Mouse (Mus musculus) granulocyte monocyte progenitor cell, adult 5-6 weeks (primary cell): Measurements from ENCODE around the gene Sumo3. TPM values are rescaled to one million over a fixed set of nuclear protein-coding genes. Genes with fewer than 3 reads are reported as not detected.

Experiments
- ATAC-seq: replicated peaks from 2 replicates; pipeline ENCODE4 v1.8.0; 2016; ENCODE audit warnings: mild to moderate bottlenecking, moderate TSS enrichment, inconsistent platforms; ENCODE audit not compliant: poor library complexity, severe bottlenecking
- total RNA-seq, 2 experiments: library from RNA; stranded (forward) in 1 of 2; stranded (reverse) in 1 of 2; fragments of 200-712, 200-1000 nt in 1 of 2; fragments of >200 nt in 1 of 2; fragmentation: Nextera tagmentation in 1 of 2; gene quantifications; 2 replicates each; pipeline ENCODE4 v1.2.3; 2014 to 2017

Gene Sumo3
- total RNA-seq, 2 experiments from 2014 or later, result 78.8 to 197 TPM

DNA sequence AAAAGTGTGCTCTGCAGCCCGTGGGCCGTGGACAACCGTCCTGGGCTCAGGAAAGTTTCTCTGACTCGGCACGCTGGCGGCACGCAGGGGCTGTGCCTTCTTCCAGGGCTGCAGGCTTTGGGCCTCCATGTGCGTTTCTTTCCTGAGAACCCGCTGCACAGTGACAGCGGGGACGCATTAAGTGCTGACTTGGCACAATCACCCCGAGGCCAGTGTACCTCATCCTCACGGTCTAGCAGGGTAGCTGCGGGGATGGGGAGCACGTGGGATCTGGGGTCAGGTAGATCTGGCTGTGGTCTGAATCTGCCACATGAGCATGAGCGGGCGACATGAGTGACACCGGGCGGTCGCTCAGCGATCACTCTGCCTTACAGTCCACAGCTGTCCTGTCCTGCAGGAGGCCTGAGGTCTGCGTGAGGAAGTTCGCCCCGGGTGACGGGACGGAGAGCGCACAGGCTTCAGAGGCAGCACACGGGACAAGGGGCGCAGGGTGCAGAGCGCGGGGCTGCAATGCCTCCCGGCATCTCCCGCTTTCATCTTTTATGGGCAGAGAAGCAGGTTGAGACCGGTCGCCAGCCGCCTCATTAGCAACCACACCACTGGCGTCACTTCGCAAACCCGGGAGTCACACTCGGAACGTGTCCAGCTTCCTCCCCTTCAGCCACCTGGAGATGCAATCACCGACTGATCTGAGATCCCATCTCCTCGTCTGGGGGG, 58.2 kb downstream of the Sumo3 start:
- ATAC-seq, result peak; percentile 43; the same call in 1 of the 2 replicates

DNA sequence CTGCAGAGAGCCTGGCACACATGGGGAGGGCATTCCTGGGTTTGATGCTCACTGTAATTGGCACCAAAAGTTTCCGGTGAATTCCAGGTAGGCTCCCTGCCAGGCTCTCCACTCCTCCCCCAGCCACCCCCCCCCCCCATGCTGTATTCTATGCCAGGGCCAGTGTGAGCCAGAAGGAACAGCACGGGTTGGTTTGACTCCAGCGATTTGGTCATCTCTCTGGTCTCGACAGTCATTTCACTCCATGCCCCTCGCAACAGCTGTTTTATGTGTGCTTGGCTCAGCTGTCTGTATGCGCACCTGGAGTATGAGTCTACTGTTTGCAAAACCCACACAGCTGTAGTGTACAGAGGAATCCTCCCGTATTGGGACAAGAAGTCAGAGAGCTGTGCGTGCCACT, 60.4 kb downstream of the Sumo3 start:
- ATAC-seq, result no peak

DNA sequence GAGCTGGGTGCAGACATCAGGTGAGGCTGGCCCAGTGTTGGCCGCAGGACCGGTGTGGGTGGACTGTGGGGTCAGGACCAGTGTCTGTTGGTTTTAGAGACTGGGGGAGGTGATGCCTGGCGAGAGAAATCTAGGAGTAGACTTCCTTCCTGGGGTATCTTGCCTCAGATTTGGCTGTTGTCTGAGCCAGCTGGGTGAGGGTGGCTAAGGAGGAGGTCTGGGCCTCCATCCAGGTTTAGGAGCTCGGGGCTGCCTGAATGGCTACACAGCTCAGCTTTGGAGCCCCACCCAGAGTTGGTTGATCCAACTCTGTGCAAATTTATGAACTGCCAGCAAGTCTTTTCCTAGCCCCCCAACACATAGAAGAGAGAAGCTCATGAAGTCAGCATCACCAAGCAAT, 61.5 kb downstream of the Sumo3 start:
- ATAC-seq, result no peak

Other genes starting within 250 kb of the Sumo3 start
- gene Adarb1, start 187.8 kb upstream of the Sumo3 start, total RNA-seq (2014; fragmentation: Nextera tagmentation), result 1.7 TPM in 1 of 2 replicates, not detected in the other
- gene Adarb1, start 187.8 kb upstream of the Sumo3 start, total RNA-seq (2017), result 0.72 and 2.4 TPM in 2 replicates
- 14.6 and 14.8 TPM in 2 replicates for gene Fam207a, start 90.3 kb upstream of the Sumo3 start, total RNA-seq (2014; fragmentation: Nextera tagmentation)
- 23.5 and 43.2 TPM in 2 replicates for gene Fam207a, start 90.3 kb upstream of the Sumo3 start, total RNA-seq (2017)
- 17.1 and 28.9 TPM in 2 replicates for gene Itgb2, start 75.8 kb upstream of the Sumo3 start, total RNA-seq (2014; fragmentation: Nextera tagmentation)
- 32.0 and 36.6 TPM in 2 replicates for gene Itgb2, start 75.8 kb upstream of the Sumo3 start, total RNA-seq (2017)
- 36.6 and 39.0 TPM in 2 replicates for gene Pttg1ip, start 24.4 kb upstream of the Sumo3 start, total RNA-seq (2014; fragmentation: Nextera tagmentation)
- gene Pttg1ip, start 24.4 kb upstream of the Sumo3 start, total RNA-seq (2017), result 34.6 and 37.0 TPM in 2 replicates
- gene Gm49325, start 100 bp downstream of the Sumo3 start, total RNA-seq (2014; fragmentation: Nextera tagmentation), result not detected in 2 replicates
- gene Gm49325, start 100 bp downstream of the Sumo3 start, total RNA-seq (2017), result 1.6 TPM in 1 of 2 replicates, not detected in the other
- 39.6 and 42.0 TPM in 2 replicates for gene Ube2g2, start 16.2 kb downstream of the Sumo3 start, total RNA-seq (2014; fragmentation: Nextera tagmentation)
- 29.5 and 53.3 TPM in 2 replicates for gene Ube2g2, start 16.2 kb downstream of the Sumo3 start, total RNA-seq (2017)
- 0.90 TPM in 1 of 2 replicates, not detected in the other for gene Tspear, start 80.5 kb downstream of the Sumo3 start, total RNA-seq (2014; fragmentation: Nextera tagmentation)
- gene Tspear, start 80.5 kb downstream of the Sumo3 start, total RNA-seq (2017), result 0.05 TPM in 1 of 2 replicates, not detected in the other
- gene Gm19402, start 84.7 kb downstream of the Sumo3 start, total RNA-seq (2014; fragmentation: Nextera tagmentation), result not detected in 2 replicates
- gene Gm19402, start 84.7 kb downstream of the Sumo3 start, total RNA-seq (2017), result not detected in 2 replicates
- not detected in 2 replicates for gene Gm9508, start 91.1 kb downstream of the Sumo3 start, total RNA-seq (2014; fragmentation: Nextera tagmentation)
- gene Gm9508, start 91.1 kb downstream of the Sumo3 start, total RNA-seq (2017), result not detected in 2 replicates
- gene Gm10272, start 100.5 kb downstream of the Sumo3 start, total RNA-seq (2014; fragmentation: Nextera tagmentation), result not detected in 2 replicates
- not detected in 2 replicates for gene Gm10272, start 100.5 kb downstream of the Sumo3 start, total RNA-seq (2017)
- not detected in 2 replicates for gene Gm10024, start 105.4 kb downstream of the Sumo3 start, total RNA-seq (2014; fragmentation: Nextera tagmentation)
- gene Gm10024, start 105.4 kb downstream of the Sumo3 start, total RNA-seq (2017), result not detected in 2 replicates
- gene Gm10142, start 109.7 kb downstream of the Sumo3 start, total RNA-seq (2014; fragmentation: Nextera tagmentation), result not detected in 2 replicates
- not detected in 2 replicates for gene Gm10142, start 109.7 kb downstream of the Sumo3 start, total RNA-seq (2017)
- not detected in 2 replicates for gene Krtap12-1, start 114.5 kb downstream of the Sumo3 start, total RNA-seq (2014; fragmentation: Nextera tagmentation)
- gene Krtap12-1, start 114.5 kb downstream of the Sumo3 start, total RNA-seq (2017), result not detected in 2 replicates
- gene Gm10100, start 120.4 kb downstream of the Sumo3 start, total RNA-seq (2014; fragmentation: Nextera tagmentation), result not detected in 2 replicates
- gene Gm10100, start 120.4 kb downstream of the Sumo3 start, total RNA-seq (2017), result not detected in 2 replicates
- gene Gm18596, start 136.5 kb downstream of the Sumo3 start, total RNA-seq (2014; fragmentation: Nextera tagmentation), result not detected in 2 replicates
- gene Gm18596, start 136.5 kb downstream of the Sumo3 start, total RNA-seq (2017), result not detected in 2 replicates
- not detected in 2 replicates for gene Gm9736, start 145.3 kb downstream of the Sumo3 start, total RNA-seq (2014; fragmentation: Nextera tagmentation)
- gene Gm9736, start 145.3 kb downstream of the Sumo3 start, total RNA-seq (2017), result not detected in 2 replicates
- not detected in 2 replicates for gene Gm3233, start 153.6 kb downstream of the Sumo3 start, total RNA-seq (2014; fragmentation: Nextera tagmentation)
- gene Gm3233, start 153.6 kb downstream of the Sumo3 start, total RNA-seq (2017), result not detected in 2 replicates
- not detected in 2 replicates for gene Gm3238, start 165.2 kb downstream of the Sumo3 start, total RNA-seq (2014; fragmentation: Nextera tagmentation)
- not detected in 2 replicates for gene Gm3238, start 165.2 kb downstream of the Sumo3 start, total RNA-seq (2017)
- not detected in 2 replicates for gene Gm7138, start 170.8 kb downstream of the Sumo3 start, total RNA-seq (2014; fragmentation: Nextera tagmentation)
- gene Gm7138, start 170.8 kb downstream of the Sumo3 start, total RNA-seq (2017), result not detected in 2 replicates
- gene Gm3250, start 176.4 kb downstream of the Sumo3 start, total RNA-seq (2014; fragmentation: Nextera tagmentation), result not detected in 2 replicates
- gene Gm3250, start 176.4 kb downstream of the Sumo3 start, total RNA-seq (2017), result not detected in 2 replicates
- gene Gm7137, start 182.1 kb downstream of the Sumo3 start, total RNA-seq (2014; fragmentation: Nextera tagmentation), result not detected in 2 replicates
- gene Gm7137, start 182.1 kb downstream of the Sumo3 start, total RNA-seq (2017), result not detected in 2 replicates
- gene Gm9639, start 189.0 kb downstream of the Sumo3 start, total RNA-seq (2014; fragmentation: Nextera tagmentation), result not detected in 2 replicates
- gene Gm9639, start 189.0 kb downstream of the Sumo3 start, total RNA-seq (2017), result not detected in 2 replicates
- not detected in 2 replicates for gene Gm19668, start 193.0 kb downstream of the Sumo3 start, total RNA-seq (2014; fragmentation: Nextera tagmentation)
- not detected in 2 replicates for gene Gm19668, start 193.0 kb downstream of the Sumo3 start, total RNA-seq (2017)
- not detected in 2 replicates for gene Gm9507, start 205.7 kb downstream of the Sumo3 start, total RNA-seq (2014; fragmentation: Nextera tagmentation)
- gene Gm9507, start 205.7 kb downstream of the Sumo3 start, total RNA-seq (2017), result not detected in 2 replicates
- not detected in 2 replicates for gene Gm2696, start 208.6 kb downstream of the Sumo3 start, total RNA-seq (2014; fragmentation: Nextera tagmentation)
- not detected in 2 replicates for gene Gm2696, start 208.6 kb downstream of the Sumo3 start, total RNA-seq (2017)
- not detected in 2 replicates for gene Krtap10-4, start 221.0 kb downstream of the Sumo3 start, total RNA-seq (2014; fragmentation: Nextera tagmentation)
- gene Krtap10-4, start 221.0 kb downstream of the Sumo3 start, total RNA-seq (2017), result not detected in 2 replicates
- gene Krtap10-10, start 229.8 kb downstream of the Sumo3 start, total RNA-seq (2014; fragmentation: Nextera tagmentation), result 0.75 TPM in 1 of 2 replicates, not detected in the other
- not detected in 2 replicates for gene Krtap10-10, start 229.8 kb downstream of the Sumo3 start, total RNA-seq (2017)
- gene Gm36176, start 240.7 kb downstream of the Sumo3 start, total RNA-seq (2014; fragmentation: Nextera tagmentation), result not detected in 2 replicates
- not detected in 2 replicates for gene Gm36176, start 240.7 kb downstream of the Sumo3 start, total RNA-seq (2017)
- not detected in 2 replicates for gene Gm10318, start 246.8 kb downstream of the Sumo3 start, total RNA-seq (2014; fragmentation: Nextera tagmentation)
- gene Gm10318, start 246.8 kb downstream of the Sumo3 start, total RNA-seq (2017), result not detected in 2 replicates